Mouse (Mus musculus) limb, embryonic 12.5 days (tissue): ENCODE data around the gene Dennd4c. TPM values are rescaled to one million over a fixed set of nuclear protein-coding genes. Genes with fewer than 3 reads are reported as not detected.

Experiments used
- ATAC-seq: fragments of 200-750 bp; cut with Nextera tagmentation; 2 replicates; pipeline ENCODE4 v1.8.0; 2017; ENCODE audit warnings: low read depth, moderate TSS enrichment; ENCODE audit not compliant: insufficient number of reproducible peaks, insufficient read depth, low FRiP score, low TSS enrichment
- H3K27ac ChIP-seq: fragments of 300-500 bp; sonication (generic); 2 replicates; pipeline ENCODE4 v1.5.1; 2016; ENCODE audit warnings: mild to moderate bottlenecking, moderate library complexity
- H3K27me3 ChIP-seq: fragments of 300-500 bp; sonication (generic); 2 replicates; pipeline ENCODE4 v1.6.1; 2016; ENCODE audit warnings: mild to moderate bottlenecking, moderate library complexity
- H3K36me3 ChIP-seq: fragments of 300-500 bp; sonication (generic); 2 replicates; pipeline ENCODE4 v1.6.1; 2016; ENCODE audit warnings: mild to moderate bottlenecking, moderate library complexity
- H3K4me1 ChIP-seq: fragments of 300-500 bp; sonication (generic); replicated peaks from 2 replicates; pipeline ENCODE4 v1.6.1; 2016
- H3K4me2 ChIP-seq: fragments of 300-500 bp; sonication (generic); 2 replicates; pipeline ENCODE4 v1.6.1; 2016; ENCODE audit warnings: mild to moderate bottlenecking, moderate library complexity
- H3K4me3 ChIP-seq: fragments of 300-500 bp; sonication (generic); replicated peaks from 2 replicates; pipeline ENCODE4 v1.5.1; 2016; ENCODE audit warnings: mild to moderate bottlenecking
- H3K9ac ChIP-seq: fragments of 300-500 bp; sonication (generic); replicated peaks from 2 replicates; pipeline ENCODE4 v1.6.1; 2016; ENCODE audit warnings: mild to moderate bottlenecking, moderate library complexity
- H3K9me3 ChIP-seq: fragments of 300-500 bp; sonication (generic); 2 replicates; pipeline ENCODE4 v1.6.1; 2016; ENCODE audit warnings: mild to moderate bottlenecking, moderate library complexity
- WGBS: fragments of 180-500 bp; shearing (Covaris S2); methylation state at CpG from one replicate; pipeline ENCODE4 v1.1.7; 2016; 5-methylcytosine and 5-hydroxymethylcytosine counted together
- polyA plus RNA-seq: library from polyadenylated mRNA; unstranded; fragments of >200 nt; fragmentation: Nextera tagmentation; extraction: Ambion mirVana; gene quantifications from 2 replicates; pipeline ENCODE4 v1.2.1, GENCODE M21; 2016

The Dennd4c gene
- polyA plus RNA-seq, 1 experiment from 2014 or later, result 9.3 TPM

GRCm38 (mm10) chr4:86857113-86858069 is 109.0 kb downstream of the Dennd4c start, which contains the start of gene Rps6:
Rps6 (minus strand) TSS chr4:86857412.
- Histone ChIP-seq H3K4me1 (peaks cover 12% of the 10 kb centered on the region; the same call in 1 of the 2 replicates), H3K36me3 (peaks cover 33% of the 10 kb centered on the region), H3K27me3 (no peaks in the 10 kb centered on the region; the same call in 1 of the 2 replicates), H3K4me3 (peak within 1 kb of the TSS; percentile 94), H3K9ac (peak within 1 kb of the TSS; percentile 100), H3K9me3 (0 out of 2 replicates have a peak, but pooled peaks cover 4% of the 10 kb centered on the region), H3K27ac (peak within 1 kb of the TSS; percentile 98), H3K4me2 (peak within 1 kb of the TSS; percentile 92)
- under 1% methylated on average over 67 of the region's 68 CpGs for WGBS
- peak; percentile 96 for ATAC-seq

DNA sequence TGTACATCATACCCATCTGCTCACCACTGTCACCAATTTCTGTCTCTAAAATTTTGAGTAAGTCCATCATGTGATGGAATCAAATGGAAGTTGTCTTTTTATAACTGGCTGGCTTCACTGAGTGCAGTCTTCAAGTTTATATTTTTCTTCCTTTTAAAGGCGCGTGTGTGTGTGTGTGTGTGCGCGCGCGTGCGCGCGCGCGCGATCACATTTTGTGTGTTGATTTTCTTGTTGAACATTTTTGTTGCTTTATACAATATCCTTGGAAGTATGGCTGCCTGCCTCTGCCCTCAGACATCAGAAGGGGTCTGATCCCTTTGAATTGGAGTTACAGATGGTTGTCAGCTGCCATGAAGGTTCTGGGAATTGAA is 109.7 kb downstream of the Dennd4c start:
- Histone ChIP-seq H3K9me3 (0 out of 2 replicates have a peak, but pooled peaks cover 4% of the 10 kb centered on the region), H3K27ac (no peak overlapping the region), H3K9ac (peak overlapping the region; percentile 100), H3K36me3 (peaks cover 26% of the 10 kb centered on the region), H3K4me2 (peak overlapping the region; percentile 92), H3K4me3 (peak overlapping the region; percentile 94), H3K27me3 (no peaks in the 10 kb centered on the region; the same call in 1 of the 2 replicates), H3K4me1 (peaks cover 12% of the 10 kb centered on the region; the same call in 1 of the 2 replicates)
- WGBS, result 63% methylated on average over 12 of the region's 12 CpGs
- no peak for ATAC-seq

- no peak overlapping the region for H3K27ac ChIP-seq
- H3K9me3 ChIP-seq, result no peaks in the 10 kb centered on the region
- H3K4me3 ChIP-seq, result no peak overlapping the region
- no peak overlapping the region for H3K4me2 ChIP-seq
- no peaks in the 10 kb centered on the region; the same call in none of the 2 replicates for H3K27me3 ChIP-seq
- no peak for ATAC-seq
- 80% methylated on average over 5 of the region's 5 CpGs for WGBS
- H3K4me1 ChIP-seq, result no peaks in the 10 kb centered on the region
- H3K9ac ChIP-seq, result no peak overlapping the region
- H3K36me3 ChIP-seq, result no peaks in the 10 kb centered on the region
These were observed 115.7 kb downstream of the Dennd4c start for GRCm38 (mm10) chr4:86864087-86864486.

DNA sequence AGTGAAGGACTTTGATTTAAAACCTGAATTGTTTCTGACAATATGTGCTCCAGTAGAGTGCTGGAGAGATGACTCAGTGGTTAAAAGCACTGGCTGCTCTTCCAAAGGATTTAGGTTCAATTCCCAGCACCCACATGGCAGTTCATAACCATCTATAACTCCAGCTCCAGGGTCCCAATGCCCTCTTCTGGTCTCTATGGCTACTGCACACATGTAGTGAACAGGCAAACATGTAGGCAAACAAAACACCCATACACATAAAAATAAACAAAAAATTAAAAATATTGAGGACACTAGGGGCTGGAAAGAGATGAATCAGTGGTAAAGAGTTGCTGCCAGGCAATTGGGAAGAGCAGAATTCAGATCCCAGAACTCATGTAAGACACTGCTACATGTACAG is 123.6 kb downstream of the Dennd4c start:
- Histone ChIP-seq H3K9ac (no peak overlapping the region), H3K4me2 (no peak overlapping the region), H3K9me3 (no peaks in the 10 kb centered on the region), H3K27ac (no peak overlapping the region), H3K4me1 (0 out of 2 replicates have a peak, but pooled peaks cover 6% of the 10 kb centered on the region), H3K36me3 (no peaks in the 10 kb centered on the region), H3K4me3 (no peak overlapping the region), H3K27me3 (peaks cover 20% of the 10 kb centered on the region)
- no peak for ATAC-seq

- ATAC-seq, result no peak
- H3K9ac ChIP-seq, result no peak overlapping the region
These were observed 124.7 kb downstream of the Dennd4c start for GRCm38 (mm10) chr4:86873072-86873471.

DNA sequence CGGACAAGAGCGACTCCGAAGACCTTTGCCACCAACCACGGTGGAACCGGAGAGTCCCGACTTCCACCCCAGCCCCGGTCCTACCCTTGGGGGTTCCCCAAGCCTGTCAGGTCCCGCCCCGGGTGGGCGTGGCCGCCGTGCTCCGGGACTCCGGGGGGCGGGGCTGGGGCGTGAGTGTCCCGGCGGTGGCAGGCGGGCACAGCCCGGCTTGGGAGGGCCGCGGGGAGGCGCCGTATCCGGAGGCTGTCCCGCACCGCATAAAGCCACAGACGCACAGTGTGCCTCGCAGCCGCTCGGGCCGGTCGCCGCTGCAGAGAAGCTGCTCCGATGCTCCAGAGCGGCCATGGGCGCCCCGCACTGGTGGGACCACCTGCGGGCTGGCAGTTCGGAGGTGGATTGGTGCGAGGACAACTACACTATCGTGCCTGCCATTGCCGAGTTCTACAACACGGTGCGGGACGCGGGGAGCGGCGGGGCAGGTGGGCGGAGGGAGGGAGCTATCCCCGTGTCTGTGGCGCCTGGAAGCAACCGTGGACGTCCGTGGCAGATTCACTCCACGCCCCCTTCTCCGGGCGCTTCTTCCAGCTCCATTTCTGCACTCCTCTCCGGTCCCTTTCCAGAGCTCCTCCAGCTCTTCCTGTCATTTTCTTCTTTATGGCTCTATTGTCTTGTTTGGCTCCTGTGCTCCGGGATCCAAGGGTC is 125.9 kb downstream of the Dennd4c start, which contains the start of gene Acer2:
Acer2 (plus strand) TSS at position 251 of the 702 bp plus-strand sequence.
- H3K4me2 ChIP-seq, result peak within 1 kb of the TSS; percentile 96
- no peaks in the 10 kb centered on the region for H3K9me3 ChIP-seq
- H3K27ac ChIP-seq, result no peak within 1 kb of the TSS
- H3K27me3 ChIP-seq, result peaks cover 20% of the 10 kb centered on the region
- 0 out of 2 replicates have a peak, but pooled peaks cover 6% of the 10 kb centered on the region for H3K4me1 ChIP-seq
- under 1% methylated on average over 60 of the region's 60 CpGs for WGBS
- H3K36me3 ChIP-seq, result no peaks in the 10 kb centered on the region
- peak; percentile 90 for ATAC-seq
- H3K9ac ChIP-seq, result peak within 1 kb of the TSS; percentile 67
- H3K4me3 ChIP-seq, result peak within 1 kb of the TSS; percentile 68

More at GRCm38 (mm10) chr4:86873072-86873471, 124.7 kb downstream of the Dennd4c start:
- H3K9me3 ChIP-seq, result no peaks in the 10 kb centered on the region
- WGBS, result 51% methylated on average over 4 of the region's 4 CpGs
- no peak overlapping the region for H3K4me2 ChIP-seq
- H3K36me3 ChIP-seq, result no peaks in the 10 kb centered on the region
- H3K27me3 ChIP-seq, result peaks cover 20% of the 10 kb centered on the region
- H3K4me3 ChIP-seq, result no peak overlapping the region
- 0 out of 2 replicates have a peak, but pooled peaks cover 6% of the 10 kb centered on the region for H3K4me1 ChIP-seq
- no peak overlapping the region for H3K27ac ChIP-seq

DNA sequence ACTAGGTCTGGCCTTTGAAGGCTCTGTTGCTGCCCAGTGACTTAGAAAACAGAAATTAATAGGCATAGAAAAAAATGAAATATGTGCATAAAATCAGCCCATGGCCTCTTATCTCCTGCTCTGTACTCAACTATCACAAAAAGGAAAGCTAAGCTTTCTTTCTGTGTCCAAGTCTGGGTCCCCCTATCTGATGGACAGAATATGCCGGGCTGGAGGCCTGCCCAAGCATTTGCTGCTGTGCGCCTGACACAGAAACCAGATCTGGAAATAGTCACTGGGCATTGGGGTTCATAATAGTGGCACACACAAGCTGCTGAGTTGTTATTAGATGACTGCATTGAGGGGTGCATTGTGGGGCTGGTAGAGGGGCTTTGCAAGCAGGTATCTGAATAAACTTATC is 131.1 kb downstream of the Dennd4c start:
- Histone ChIP-seq H3K9me3 (no peaks in the 10 kb centered on the region), H3K4me1 (0 out of 2 replicates have a peak, but pooled peaks cover 6% of the 10 kb centered on the region), H3K4me2 (no peak overlapping the region), H3K27ac (no peak overlapping the region), H3K9ac (no peak overlapping the region), H3K27me3 (peaks cover 12% of the 10 kb centered on the region), H3K36me3 (no peaks in the 10 kb centered on the region), H3K4me3 (no peak overlapping the region)
- 94% methylated on average over 2 of the region's 2 CpGs for WGBS
- no peak for ATAC-seq

DNA sequence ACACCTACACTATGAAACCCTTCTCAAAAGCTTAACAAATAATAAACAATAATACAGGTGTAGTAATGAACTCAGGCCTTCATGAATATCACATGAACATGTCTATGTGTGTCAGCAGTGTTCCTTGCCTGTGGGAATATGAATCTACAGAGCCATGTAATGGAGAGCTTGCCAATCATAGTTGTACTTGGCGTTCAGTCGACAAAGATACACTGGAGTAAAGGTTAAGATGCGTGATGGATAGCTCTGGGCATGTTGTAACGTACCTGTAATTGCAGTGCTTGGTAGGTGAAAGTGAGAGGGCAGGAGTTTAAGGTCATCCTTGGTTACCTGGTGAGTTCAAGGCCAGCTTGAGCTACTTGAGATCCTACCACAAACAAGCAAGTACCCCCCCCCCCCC is 132.8 kb downstream of the Dennd4c start:
- H3K27ac ChIP-seq, result no peak overlapping the region
- peaks cover 4% of the 10 kb centered on the region; the same call in 1 of the 2 replicates for H3K27me3 ChIP-seq
- H3K4me2 ChIP-seq, result no peak overlapping the region
- ATAC-seq, result no peak
- no peak overlapping the region for H3K9ac ChIP-seq
- H3K4me3 ChIP-seq, result no peak overlapping the region
- WGBS, result 84% methylated on average over 4 of the region's 4 CpGs
- no peaks in the 10 kb centered on the region for H3K36me3 ChIP-seq
- H3K4me1 ChIP-seq, result no peaks in the 10 kb centered on the region
- no peaks in the 10 kb centered on the region for H3K9me3 ChIP-seq

GRCm38 (mm10) chr4:86882413-86882812 is 134.1 kb downstream of the Dennd4c start:
- 0 out of 2 replicates have a peak, but pooled peaks cover 3% of the 10 kb centered on the region for H3K27me3 ChIP-seq
- no peaks in the 10 kb centered on the region for H3K9me3 ChIP-seq
- H3K4me3 ChIP-seq, result no peak overlapping the region
- WGBS, result 81% methylated on average over 2 of the region's 2 CpGs
- H3K4me1 ChIP-seq, result no peaks in the 10 kb centered on the region
- no peak overlapping the region for H3K4me2 ChIP-seq
- H3K9ac ChIP-seq, result no peak overlapping the region
- no peak overlapping the region for H3K27ac ChIP-seq
- no peak for ATAC-seq
- no peaks in the 10 kb centered on the region for H3K36me3 ChIP-seq

DNA sequence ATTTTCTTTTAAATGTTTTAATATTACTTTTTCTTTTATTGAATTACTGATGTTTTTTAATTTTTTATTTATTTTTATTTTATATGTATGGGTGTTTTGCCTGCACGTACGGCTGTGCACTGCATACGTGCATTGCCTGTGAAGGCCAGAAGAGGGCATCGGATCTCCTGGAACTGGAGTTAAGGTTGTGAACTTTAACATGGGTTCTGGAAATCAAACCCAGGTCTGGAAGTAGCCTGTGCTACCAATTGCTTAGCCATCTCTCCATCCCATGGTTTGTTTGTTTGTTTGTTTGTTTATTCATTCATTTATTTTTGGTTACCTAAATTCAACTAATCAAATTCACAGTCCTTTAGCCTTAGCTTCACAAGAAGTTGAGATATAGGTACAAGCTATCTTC is 136.6 kb downstream of the Dennd4c start:
- 0 out of 2 replicates have a peak, but pooled peaks cover 3% of the 10 kb centered on the region for H3K27me3 ChIP-seq
- ATAC-seq, result no peak
- H3K27ac ChIP-seq, result no peak overlapping the region
- no peak overlapping the region for H3K4me2 ChIP-seq
- no peak overlapping the region for H3K4me3 ChIP-seq
- WGBS, result 56% methylated on average over 4 of the region's 4 CpGs
- no peaks in the 10 kb centered on the region for H3K9me3 ChIP-seq
- H3K36me3 ChIP-seq, result no peaks in the 10 kb centered on the region
- no peak overlapping the region for H3K9ac ChIP-seq
- no peaks in the 10 kb centered on the region for H3K4me1 ChIP-seq

DNA sequence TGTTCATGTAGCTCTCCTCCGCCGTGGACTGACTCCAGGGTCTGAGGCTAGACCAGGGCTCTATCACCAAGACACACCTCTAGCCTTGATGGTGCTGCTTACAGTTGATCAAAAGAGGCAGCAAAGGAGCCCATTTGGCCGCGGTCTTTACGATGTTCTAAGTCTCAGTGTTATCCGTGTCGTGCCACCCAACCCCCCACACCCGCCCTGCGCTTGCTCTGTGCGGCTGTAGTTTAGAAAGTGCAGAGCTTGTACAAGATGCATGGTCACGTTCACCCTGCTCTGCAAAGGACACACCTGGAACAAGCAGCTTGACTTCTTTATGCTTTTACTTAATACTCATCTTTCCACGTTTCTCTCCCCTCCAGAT is 137.4 kb downstream of the Dennd4c start:
- no peak for ATAC-seq
- Histone ChIP-seq H3K27me3 (0 out of 2 replicates have a peak, but pooled peaks cover 3% of the 10 kb centered on the region), H3K9ac (no peak overlapping the region), H3K36me3 (no peaks in the 10 kb centered on the region), H3K4me1 (no peaks in the 10 kb centered on the region), H3K9me3 (no peaks in the 10 kb centered on the region), H3K4me2 (peak overlapping the region; percentile 53), H3K27ac (no peak overlapping the region), H3K4me3 (peak overlapping the region; percentile 27)
- 44% methylated on average over 12 of the region's 12 CpGs for WGBS
